Mouse (Mus musculus): ENCODE results near the gene Zkscan14.

DNA sequence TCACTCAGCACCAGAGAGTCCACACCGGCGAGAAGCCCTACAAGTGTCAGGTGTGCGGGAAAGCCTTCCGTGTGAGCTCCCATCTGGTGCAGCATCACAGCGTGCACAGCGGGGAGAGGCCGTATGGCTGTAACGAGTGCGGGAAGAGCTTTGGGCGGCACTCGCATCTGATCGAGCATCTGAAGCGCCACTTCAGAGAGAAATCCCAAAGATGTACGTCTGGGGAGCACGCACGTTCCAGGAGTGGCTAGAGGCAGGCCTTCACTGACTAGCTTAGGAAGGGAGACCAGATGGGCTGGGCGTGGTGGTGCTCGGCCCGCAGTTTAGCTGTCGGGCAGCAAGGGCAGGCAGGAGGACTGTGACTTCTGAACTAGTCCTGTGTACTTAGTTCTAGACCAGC is 17.0 kb upstream of the Zkscan14 start:
- TF ChIP-seq CTCF (IDR thresholded peaks at IDR 0.05; ENCODE audit: control insufficient read depth, insufficient read depth, insufficient read length) (no peak), MYOG (IDR thresholded peaks at IDR 0.05; ENCODE audit: control insufficient read depth, extremely low read depth, insufficient read length) (no peak), MAX (IDR thresholded peaks at IDR 0.05) (no peak), USF1 (IDR thresholded peaks at IDR 0.05; ENCODE audit: low read depth) (no peak), CEBPB (IDR thresholded peaks at IDR 0.05; ENCODE audit: low read depth) (no peak)

All from C2C12 (cell line).